Mouse (Mus musculus) cortical plate, adult 2 months (tissue): ENCODE measurements around the gene Rbm3.

Experiments used
- CTCF ChIP-seq: fragments of 200-500 bp; IDR thresholded peaks from 2 replicates; pipeline ENCODE4 v1.5.1; 2011; ENCODE audit warnings: mild to moderate bottlenecking, control low read depth, low read length; ENCODE audit not compliant: insufficient read depth; ENCODE audit errors: extremely low read depth
- POLR2A ChIP-seq: fragments of 200-500 bp; IDR thresholded peaks from 2 replicates; pipeline ENCODE4 v1.6.1; 2011; ENCODE audit warnings: mild to moderate bottlenecking, low read length, control low read depth; ENCODE audit not compliant: insufficient read depth; ENCODE audit errors: extremely low read depth

- TF ChIP-seq CTCF (no peak), POLR2A (no peak)
These were observed 4.6 kb downstream of the Rbm3 start for GRCm38 (mm10) chrX:8141058-8141457.
